Mouse (Mus musculus) liver, postnatal 0 days (tissue): ENCODE results near the gene Arglu1. TPM values are rescaled to one million over a fixed set of nuclear protein-coding genes. Genes with fewer than 3 reads are reported as not detected.

Experiments
- ATAC-seq: fragments of 200-750 bp; cut with Nextera tagmentation; 2 replicates; pipeline ENCODE4 v1.8.0; 2017; ENCODE audit warnings: mild to moderate bottlenecking, moderate library complexity
- DNase-seq: peaks from one replicate; pipeline ENCODE4 v3.0.0-alpha.2; 2016
- H3K27ac ChIP-seq: fragments of 300-500 bp; sonication (generic); 2 replicates; pipeline ENCODE4 v1.5.1; 2014; ENCODE audit warnings: antibody characterized with exemption, moderate library complexity, mild to moderate bottlenecking, low read depth
- H3K27me3 ChIP-seq: fragments of 300-500 bp; sonication (generic); 2 replicates; pipeline ENCODE4 v1.6.1; 2014; ENCODE audit warnings: low read length, control low read depth, mixed read lengths; ENCODE audit not compliant: insufficient read depth
- H3K36me3 ChIP-seq: fragments of 300-500 bp; sonication (generic); replicated peaks from 2 replicates; pipeline ENCODE4 v1.6.1; 2014; ENCODE audit warnings: mild to moderate bottlenecking, control low read depth, low read length, moderate library complexity, mixed read lengths; ENCODE audit not compliant: insufficient read depth
- H3K4me1 ChIP-seq: fragments of 300-500 bp; sonication (generic); 2 replicates; pipeline ENCODE4 v1.6.1; 2014; ENCODE audit warnings: antibody characterized with exemption, mild to moderate bottlenecking, control low read depth; ENCODE audit not compliant: insufficient read depth
- H3K4me2 ChIP-seq: fragments of 300-500 bp; sonication (generic); 2 replicates; pipeline ENCODE4 v1.6.1; 2014; ENCODE audit warnings: low read depth, mild to moderate bottlenecking, low read length, moderate library complexity, mixed read lengths
- H3K4me3 ChIP-seq: fragments of 300-500 bp; sonication (generic); 2 replicates; pipeline ENCODE4 v1.5.1; 2014; ENCODE audit warnings: low read depth, low read length
- H3K9ac ChIP-seq: fragments of 300-500 bp; sonication (generic); replicated peaks from 2 replicates; pipeline ENCODE4 v1.6.1; 2014; ENCODE audit warnings: mild to moderate bottlenecking, moderate library complexity
- H3K9me3 ChIP-seq: fragments of 300-500 bp; sonication (generic); 2 replicates; pipeline ENCODE4 v1.6.1; 2016; ENCODE audit warnings: mild to moderate bottlenecking, control low read depth, low read length, mixed read lengths
- CTCF ChIP-seq: sonication (generic); IDR thresholded peaks from 2 replicates; pipeline ENCODE4 v1.5.1; 2016; ENCODE audit warnings: antibody characterized with exemption, low read depth
- EP300 ChIP-seq: IDR thresholded peaks from 2 replicates; pipeline ENCODE4 v1.6.1; 2016; ENCODE audit warnings: antibody characterized with exemption, low read depth, mild to moderate bottlenecking
- WGBS: fragments of 180-500 bp; shearing (Covaris S2); extraction: QIAGEN DNeasy Blood & Tissue Kit; methylation state at CpG from one replicate; pipeline ENCODE4 v1.1.7; 2014; ENCODE audit not compliant: insufficient replicate concordance; 5-methylcytosine and 5-hydroxymethylcytosine counted together
- polyA plus RNA-seq: library from polyadenylated mRNA; unstranded; fragments of >200 nt; fragmentation: Nextera tagmentation; extraction: Ambion mirVana; gene quantifications from 2 replicates; pipeline ENCODE4 v1.2.1, GENCODE M21; 2015

The Arglu1 gene
- polyA plus RNA-seq, 1 experiment from 2014 or later = 43.2 TPM

DNA sequence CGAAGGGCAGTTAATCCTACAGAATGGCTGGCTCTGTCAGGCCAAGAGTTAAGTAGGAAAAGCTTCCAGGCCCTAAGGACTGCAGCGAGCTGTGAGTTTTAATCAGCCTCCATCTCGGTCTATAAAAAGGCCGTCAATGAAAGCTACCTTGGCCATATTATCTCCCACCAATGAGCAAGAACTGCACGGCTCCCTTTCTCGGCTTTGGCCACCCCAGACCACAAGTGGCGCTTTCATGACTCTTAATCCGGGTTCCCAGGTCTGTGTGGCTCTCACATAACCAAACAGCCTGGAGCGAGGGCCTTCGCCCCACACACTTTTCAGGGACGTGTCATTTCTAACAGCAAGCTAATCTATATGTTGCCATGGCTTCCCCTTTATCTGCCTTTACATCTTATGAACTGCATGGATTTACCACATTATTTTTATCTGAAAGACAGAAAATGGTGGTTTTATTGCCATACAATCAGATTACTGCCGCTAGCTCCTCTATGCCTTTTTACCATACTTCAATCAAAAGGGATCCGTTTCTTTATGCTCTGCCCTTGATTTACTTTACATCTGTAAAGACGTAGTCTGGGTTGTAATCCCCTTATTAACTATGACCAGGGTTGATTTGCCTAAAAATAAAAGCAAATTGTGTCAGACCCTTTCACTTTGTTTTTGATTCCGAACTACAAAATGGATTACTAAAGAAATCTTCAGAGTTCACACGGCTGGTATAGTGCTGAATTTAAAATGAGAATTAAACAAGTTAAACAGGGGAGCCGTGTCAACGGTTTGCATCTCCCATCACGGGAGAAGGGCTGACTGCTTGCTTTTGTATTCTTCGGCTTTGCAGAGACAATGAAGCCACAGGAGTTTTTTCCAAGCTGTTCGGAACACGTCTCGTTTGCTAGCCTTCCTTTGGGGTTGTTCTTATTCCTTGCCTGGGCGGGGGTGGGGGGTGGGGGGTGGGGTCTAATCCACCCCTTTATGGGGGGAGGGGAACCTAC lies 34.7 kb downstream of the Arglu1 start:
- DNase-seq = no peak
- 69% methylated on average over 24 of the region's 24 CpGs for WGBS

DNA sequence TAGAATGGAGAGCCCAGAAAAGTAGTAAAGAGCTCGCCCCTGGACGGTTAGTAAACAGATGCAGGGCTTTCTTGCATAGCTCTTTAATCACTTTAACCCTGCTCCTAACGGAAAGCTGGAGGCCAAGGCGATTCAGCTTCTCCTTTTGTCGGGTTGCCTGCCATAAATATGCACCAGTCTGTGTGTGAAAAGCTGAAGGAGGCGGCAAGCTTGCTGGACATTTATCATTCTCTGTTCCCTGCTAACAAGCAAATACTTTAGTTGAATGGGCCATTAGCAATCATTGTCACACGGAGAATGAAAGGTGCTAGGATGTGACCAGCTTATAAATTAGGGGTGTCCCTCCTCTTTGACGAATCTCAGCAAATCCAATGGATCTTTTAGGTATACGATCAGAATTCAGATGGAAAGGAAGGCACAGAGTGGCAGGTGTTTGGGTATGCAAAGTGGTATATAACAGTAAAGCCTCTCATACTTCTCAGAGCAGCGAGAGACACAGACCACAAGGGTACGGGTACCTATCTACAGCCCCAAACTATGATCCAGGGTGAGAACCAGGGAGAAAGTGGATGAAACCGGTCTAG lies 36.3 kb downstream of the Arglu1 start:
- TF ChIP-seq CTCF (no peak), EP300 (no peak)
- no peak for DNase-seq
- WGBS = 49% methylated on average over 12 of the region's 12 CpGs
- Histone ChIP-seq H3K4me1 (no peaks in the 10 kb centered on the region), H3K27me3 (peaks cover 7% of the 10 kb centered on the region), H3K9ac (no peak overlapping the region), H3K36me3 (no peaks in the 10 kb centered on the region), H3K4me2 (no peak overlapping the region), H3K9me3 (no peaks in the 10 kb centered on the region), H3K4me3 (no peak overlapping the region), H3K27ac (no peak overlapping the region)
- ATAC-seq = no peak

More for the DNA sequence above, 34.7 kb downstream of the Arglu1 start:
- Histone ChIP-seq H3K27ac (no peak overlapping the region), H3K9me3 (no peaks in the 10 kb centered on the region), H3K27me3 (peaks cover 23% of the 10 kb centered on the region), H3K4me2 (no peak overlapping the region), H3K9ac (no peak overlapping the region), H3K36me3 (no peaks in the 10 kb centered on the region), H3K4me3 (no peak overlapping the region), H3K4me1 (peaks cover 13% of the 10 kb centered on the region)
- no peak for TF ChIP-seq EP300
- no peak for TF ChIP-seq CTCF
- ATAC-seq = no peak

DNA sequence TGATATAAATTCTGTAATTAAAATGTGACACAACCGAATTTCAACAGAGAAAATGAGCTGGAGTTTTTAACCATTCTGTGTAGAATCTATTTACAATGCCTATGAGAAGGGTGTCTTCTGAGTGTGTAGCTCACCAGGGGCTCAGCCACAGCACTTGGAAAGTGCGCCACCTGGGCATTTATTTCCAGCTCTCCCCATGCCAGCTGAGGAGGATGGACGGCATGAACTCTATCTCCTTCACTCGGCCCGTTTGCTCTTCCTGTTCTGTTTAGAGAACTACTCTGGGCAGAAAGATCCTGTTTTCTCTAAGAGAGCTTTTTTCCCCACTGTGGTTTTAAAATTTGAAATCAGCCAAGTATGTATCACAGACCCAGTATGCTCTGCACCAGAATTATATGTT lies 37.0 kb downstream of the Arglu1 start:
- 34% methylated on average over 5 of the region's 5 CpGs for WGBS
- Histone ChIP-seq H3K4me2 (no peak overlapping the region), H3K36me3 (no peaks in the 10 kb centered on the region), H3K9ac (no peak overlapping the region), H3K4me1 (no peaks in the 10 kb centered on the region), H3K27me3 (peaks cover 3% of the 10 kb centered on the region; the same call in 1 of the 2 replicates), H3K27ac (no peak overlapping the region), H3K4me3 (no peak overlapping the region), H3K9me3 (no peaks in the 10 kb centered on the region)
- DNase-seq = no peak
- no peak for ATAC-seq
- TF ChIP-seq EP300 = no peak
- TF ChIP-seq CTCF = no peak

DNA sequence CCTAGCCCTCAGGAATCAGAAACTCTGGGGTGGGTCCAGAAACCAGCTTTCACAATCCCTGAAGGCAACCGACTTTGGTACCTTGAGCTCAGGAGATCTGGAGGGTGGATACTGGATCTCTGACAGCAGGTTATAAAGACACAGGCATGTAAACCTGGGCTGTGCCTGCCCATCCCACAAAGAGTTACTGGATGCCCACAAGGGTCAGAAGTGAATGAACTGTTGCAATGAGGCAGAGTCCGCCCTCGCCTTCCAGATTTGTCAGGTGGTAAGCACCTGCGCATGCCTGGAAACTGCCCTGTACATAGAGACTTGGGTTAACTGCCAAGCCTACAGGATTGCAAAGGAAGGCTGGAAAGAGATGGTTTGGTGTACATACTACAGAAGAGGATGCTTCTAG lies 37.9 kb downstream of the Arglu1 start:
- no peak overlapping the region for H3K9ac ChIP-seq
- H3K27me3 ChIP-seq = no peaks in the 10 kb centered on the region
- 83% methylated on average over 4 of the region's 4 CpGs for WGBS
- no peak overlapping the region for H3K27ac ChIP-seq
- H3K4me2 ChIP-seq = no peak overlapping the region
- ATAC-seq = no peak
- H3K4me1 ChIP-seq = no peaks in the 10 kb centered on the region
- H3K4me3 ChIP-seq = no peak overlapping the region
- H3K9me3 ChIP-seq = no peaks in the 10 kb centered on the region
- no peak for TF ChIP-seq CTCF
- no peak for TF ChIP-seq EP300
- no peak for DNase-seq
- no peaks in the 10 kb centered on the region for H3K36me3 ChIP-seq

DNA sequence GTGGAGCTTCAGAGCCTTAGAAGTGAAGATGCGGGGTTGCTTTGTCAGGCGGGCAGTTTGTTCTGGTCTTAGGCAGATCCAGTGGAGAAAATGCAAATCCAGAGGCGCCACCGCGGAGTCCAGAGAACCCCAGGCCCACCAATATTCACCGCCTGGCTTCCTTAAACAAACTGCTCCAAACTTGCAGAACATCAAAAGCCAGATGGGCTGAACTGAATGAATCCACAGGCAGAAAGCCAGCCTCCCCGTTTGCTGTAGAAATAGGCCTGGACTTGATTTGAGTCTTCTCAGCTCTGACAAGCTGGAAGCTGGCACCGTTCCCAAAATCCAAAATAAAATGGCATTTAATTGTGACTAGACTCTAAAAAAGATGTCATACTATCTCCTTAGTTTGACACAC lies 40.4 kb downstream of the Arglu1 start:
- no peak overlapping the region for H3K4me3 ChIP-seq
- ATAC-seq (no peak), DNase-seq (no peak)
- no peaks in the 10 kb centered on the region for H3K4me1 ChIP-seq
- no peak overlapping the region for H3K4me2 ChIP-seq
- no peak for TF ChIP-seq EP300
- no peak for TF ChIP-seq CTCF
- H3K27ac ChIP-seq = no peak overlapping the region
- H3K9me3 ChIP-seq = no peaks in the 10 kb centered on the region
- no peaks in the 10 kb centered on the region for H3K36me3 ChIP-seq
- no peak overlapping the region for H3K9ac ChIP-seq
- WGBS = 76% methylated on average over 8 of the region's 8 CpGs
- H3K27me3 ChIP-seq = no peaks in the 10 kb centered on the region

DNA sequence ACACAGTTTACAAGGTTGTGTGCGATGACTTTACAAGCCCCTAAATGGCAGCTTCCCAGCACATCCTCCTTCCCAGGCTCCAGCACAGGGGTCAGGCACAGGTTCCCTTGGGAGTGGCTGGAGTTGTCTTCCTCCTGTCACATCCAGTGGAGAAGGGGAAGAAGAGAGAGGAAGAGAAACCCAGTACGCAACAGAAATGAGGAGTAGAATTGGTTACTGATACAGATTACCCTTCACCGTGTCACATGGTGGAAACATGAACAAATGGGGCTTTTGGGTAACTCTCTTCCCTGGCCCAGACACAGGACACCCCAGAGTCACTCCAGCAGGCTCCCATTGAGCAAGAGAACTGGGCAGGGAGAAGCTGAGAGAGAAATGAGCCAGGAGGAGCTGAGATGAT lies 40.8 kb downstream of the Arglu1 start:
- no peaks in the 10 kb centered on the region for H3K27me3 ChIP-seq
- H3K4me3 ChIP-seq = no peak overlapping the region
- H3K27ac ChIP-seq = no peak overlapping the region
- ATAC-seq = no peak
- no peak overlapping the region for H3K4me2 ChIP-seq
- H3K4me1 ChIP-seq = no peaks in the 10 kb centered on the region
- WGBS = 75% methylated on average over 3 of the region's 3 CpGs
- H3K9me3 ChIP-seq = no peaks in the 10 kb centered on the region
- DNase-seq = no peak
- TF ChIP-seq CTCF (no peak), EP300 (no peak)
- no peak overlapping the region for H3K9ac ChIP-seq
- H3K36me3 ChIP-seq = no peaks in the 10 kb centered on the region
